Mouse (Mus musculus) forebrain, embryonic 10.5 days (tissue): ENCODE data around the gene Tmem204. TPM values are rescaled to one million over a fixed set of nuclear protein-coding genes. Genes with fewer than 3 reads are reported as not detected.
A peak's percentile ranks its signal among the peaks of the same experiment; 100 is the strongest.

Source experiments
- DNase-seq: peaks from one replicate; pipeline ENCODE4 v3.0.0-alpha.2; 2017; ENCODE audit warnings: low spot score; ENCODE audit errors: extremely low spot score
- H3K27ac ChIP-seq: fragments of 300-500 bp; sonication (generic); 2 replicates; pipeline ENCODE4 v1.5.1; 2016; ENCODE audit warnings: mild to moderate bottlenecking
- H3K27me3 ChIP-seq: fragments of 300-500 bp; sonication (generic); 2 replicates; pipeline ENCODE4 v1.6.1; 2016; ENCODE audit warnings: mild to moderate bottlenecking; ENCODE audit not compliant: poor library complexity, severe bottlenecking
- H3K36me3 ChIP-seq: fragments of 300-500 bp; sonication (generic); replicated peaks from 2 replicates; pipeline ENCODE4 v1.6.1; 2016; ENCODE audit warnings: mild to moderate bottlenecking, moderate library complexity
- H3K4me1 ChIP-seq: fragments of 300-500 bp; sonication (generic); 2 replicates; pipeline ENCODE4 v1.6.1; 2016
- H3K4me3 ChIP-seq: fragments of 300-500 bp; sonication (generic); 2 replicates; pipeline ENCODE4 v1.5.1; 2016; ENCODE audit warnings: mild to moderate bottlenecking, moderate library complexity
- H3K9me3 ChIP-seq: fragments of 300-500 bp; sonication (generic); 2 replicates; pipeline ENCODE4 v1.6.1; 2016; ENCODE audit warnings: mild to moderate bottlenecking, moderate library complexity
- WGBS: fragments of 180-500 bp; shearing (Covaris S2); methylation state at CpG from one replicate; pipeline ENCODE4 v1.1.7; 2016; 5-methylcytosine and 5-hydroxymethylcytosine counted together
- polyA plus RNA-seq: library from polyadenylated mRNA; unstranded; fragments of >200 nt; fragmentation: Nextera tagmentation; extraction: Ambion mirVana; gene quantifications from 2 replicates; pipeline ENCODE4 v1.2.1, GENCODE M21; 2016

The Tmem204 gene
- polyA plus RNA-seq, 1 experiment from 2014 or later = 10.9 TPM

DNA sequence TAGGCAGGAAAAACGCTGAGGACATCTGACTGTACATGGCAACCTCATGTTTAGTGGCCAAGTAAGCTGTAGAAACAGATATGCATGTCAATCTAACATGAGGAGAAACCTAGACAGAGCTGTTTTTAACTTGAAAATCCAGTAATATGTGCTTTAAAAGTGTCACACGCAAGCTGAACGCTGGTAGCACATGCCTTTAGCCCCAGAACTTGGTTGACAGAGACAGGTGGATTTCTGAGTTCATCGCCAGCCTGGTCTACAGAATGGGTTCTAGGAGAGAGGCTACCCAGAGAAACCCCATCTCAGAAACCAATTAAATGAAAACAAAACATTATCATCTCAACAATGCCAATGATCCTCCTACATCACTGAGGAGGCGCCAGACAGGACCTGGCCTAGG, 27.8 kb upstream of the Tmem204 start:
- Histone ChIP-seq H3K4me1 (peaks cover 21% of the 10 kb centered on the region), H3K27ac (no peak overlapping the region), H3K27me3 (no peaks in the 10 kb centered on the region), H3K4me3 (no peak overlapping the region), H3K9me3 (no peaks in the 10 kb centered on the region), H3K36me3 (peaks cover 82% of the 10 kb centered on the region)
- DNase-seq = no peak
- 92% methylated on average over 5 of the region's 5 CpGs for WGBS

DNA sequence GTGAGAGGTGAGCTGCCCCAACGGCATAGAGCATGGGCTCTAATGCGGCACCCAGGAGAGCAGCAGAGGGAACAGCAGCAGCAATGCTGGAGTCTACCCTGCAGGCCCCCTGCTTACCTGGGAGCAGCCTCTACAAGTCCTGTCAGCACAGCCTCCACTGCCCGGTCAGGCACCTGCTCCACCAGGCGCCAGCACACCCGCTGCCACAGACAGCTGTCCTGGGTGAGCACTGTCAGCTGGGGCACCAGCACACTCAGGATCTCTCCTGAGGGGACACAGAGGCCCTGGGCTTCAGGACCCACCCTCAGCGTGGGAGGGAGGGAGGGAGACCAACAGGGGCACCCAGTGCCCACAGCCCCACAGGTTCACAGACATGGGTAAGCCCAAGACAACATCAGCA, 27.2 kb upstream of the Tmem204 start:
- no peak for DNase-seq
- 96% methylated on average over 6 of the region's 6 CpGs for WGBS

DNA sequence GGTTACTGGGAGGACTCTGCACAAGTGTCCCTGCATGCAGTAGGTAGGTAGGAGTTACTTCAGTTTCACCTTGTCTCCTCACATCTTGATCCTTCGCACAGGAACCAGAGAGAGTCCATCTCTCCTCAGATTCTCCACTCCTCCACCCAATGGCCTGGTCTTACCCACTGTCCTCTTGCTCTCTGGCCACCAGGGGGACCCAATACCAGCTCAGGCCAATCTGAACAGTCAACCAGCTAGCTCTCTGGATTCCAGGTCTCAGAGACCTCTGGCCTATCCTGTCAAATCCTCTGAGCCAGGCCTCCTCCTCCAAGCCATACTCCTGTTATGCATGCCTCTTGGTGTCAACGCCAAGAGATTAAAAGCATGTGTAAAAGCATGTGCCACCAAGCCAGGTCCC, 26.2 kb upstream of the Tmem204 start:
- Histone ChIP-seq H3K36me3 (peaks cover 98% of the 10 kb centered on the region), H3K4me1 (peaks cover 5% of the 10 kb centered on the region), H3K9me3 (no peaks in the 10 kb centered on the region), H3K27me3 (no peaks in the 10 kb centered on the region), H3K4me3 (no peak overlapping the region), H3K27ac (no peak overlapping the region)
- peak; percentile 39 for DNase-seq
- 80% methylated on average over 2 of the region's 2 CpGs for WGBS

More for the DNA sequence above, 27.2 kb upstream of the Tmem204 start:
- Histone ChIP-seq H3K36me3 (peaks cover 88% of the 10 kb centered on the region), H3K27me3 (no peaks in the 10 kb centered on the region), H3K4me1 (peaks cover 15% of the 10 kb centered on the region), H3K9me3 (no peaks in the 10 kb centered on the region), H3K27ac (no peak overlapping the region), H3K4me3 (no peak overlapping the region)

DNA sequence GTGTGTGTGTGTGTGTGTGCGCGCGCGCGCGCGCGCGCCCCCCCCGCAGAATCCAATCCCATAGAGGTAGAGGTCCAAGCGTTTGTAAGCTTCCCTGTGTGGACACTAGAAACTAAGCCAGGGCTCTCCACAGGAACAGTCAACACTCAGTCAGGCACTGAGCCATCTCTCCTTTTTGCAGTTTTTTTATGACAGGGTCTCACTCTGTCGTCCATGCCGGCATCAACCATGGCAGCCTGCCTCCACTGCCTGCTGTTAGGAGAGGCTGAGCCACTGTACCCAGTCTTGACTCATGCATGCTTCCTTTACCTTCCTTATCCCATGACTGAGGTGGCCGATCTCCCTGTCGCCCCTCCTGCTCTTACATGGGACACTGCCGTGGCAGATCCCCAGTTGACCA, 24.4 kb upstream of the Tmem204 start:
- no peaks in the 10 kb centered on the region for H3K9me3 ChIP-seq
- no peaks in the 10 kb centered on the region for H3K27me3 ChIP-seq
- no peaks in the 10 kb centered on the region for H3K4me1 ChIP-seq
- no peak for DNase-seq
- H3K36me3 ChIP-seq = peaks cover 100% of the 10 kb centered on the region
- WGBS = 98% methylated on average over 15 of the region's 16 CpGs
- no peak overlapping the region for H3K4me3 ChIP-seq
- no peak overlapping the region for H3K27ac ChIP-seq

DNA sequence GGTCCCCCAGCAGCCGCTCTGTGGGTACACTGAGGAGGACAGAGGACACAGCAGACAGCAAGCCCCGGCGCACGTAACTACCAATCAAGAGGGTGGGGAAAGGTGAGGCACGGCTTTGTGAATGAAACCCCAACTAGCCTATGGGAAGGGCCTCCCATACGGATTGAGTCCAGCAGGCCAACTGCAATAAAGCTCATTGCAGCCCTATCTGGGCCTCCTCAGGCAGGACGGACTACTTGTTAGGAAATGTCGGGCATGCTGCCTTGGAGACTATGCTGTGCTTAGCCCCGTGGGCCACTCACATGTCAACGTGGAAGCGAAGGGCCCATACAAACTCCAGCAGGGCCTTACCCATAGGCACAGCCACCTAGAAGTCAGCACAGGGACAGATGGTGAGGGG, 17.9 kb upstream of the Tmem204 start:
- Histone ChIP-seq H3K4me1 (no peaks in the 10 kb centered on the region), H3K27me3 (no peaks in the 10 kb centered on the region), H3K36me3 (peaks cover 94% of the 10 kb centered on the region), H3K4me3 (no peak overlapping the region), H3K27ac (no peak overlapping the region), H3K9me3 (no peaks in the 10 kb centered on the region)
- no peak for DNase-seq
- 95% methylated on average over 11 of the region's 11 CpGs for WGBS

DNA sequence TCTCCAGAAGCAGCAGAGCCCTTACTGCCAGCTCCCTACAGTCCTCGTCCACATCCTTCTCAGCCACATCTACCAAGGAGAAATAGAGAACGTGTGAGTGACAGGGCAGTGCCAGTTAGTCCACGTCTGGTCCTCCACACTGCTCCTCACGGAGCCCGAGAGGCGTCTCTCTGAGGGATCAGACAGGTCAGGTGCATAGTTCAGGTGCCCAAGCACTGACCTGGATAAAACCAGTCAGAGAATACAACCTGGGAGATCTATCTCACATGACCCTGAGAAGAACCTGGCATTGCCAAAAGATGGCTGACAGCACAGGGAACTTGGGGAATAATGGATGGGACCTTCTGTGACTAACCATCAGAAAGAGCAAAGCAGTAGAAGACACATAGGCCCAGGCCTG, 16.7 kb upstream of the Tmem204 start:
- no peaks in the 10 kb centered on the region for H3K9me3 ChIP-seq
- WGBS = 88% methylated on average over 6 of the region's 6 CpGs
- H3K4me3 ChIP-seq = no peak overlapping the region
- no peak for DNase-seq
- H3K27me3 ChIP-seq = no peaks in the 10 kb centered on the region
- H3K36me3 ChIP-seq = peaks cover 84% of the 10 kb centered on the region
- no peaks in the 10 kb centered on the region for H3K4me1 ChIP-seq
- H3K27ac ChIP-seq = no peak overlapping the region

DNA sequence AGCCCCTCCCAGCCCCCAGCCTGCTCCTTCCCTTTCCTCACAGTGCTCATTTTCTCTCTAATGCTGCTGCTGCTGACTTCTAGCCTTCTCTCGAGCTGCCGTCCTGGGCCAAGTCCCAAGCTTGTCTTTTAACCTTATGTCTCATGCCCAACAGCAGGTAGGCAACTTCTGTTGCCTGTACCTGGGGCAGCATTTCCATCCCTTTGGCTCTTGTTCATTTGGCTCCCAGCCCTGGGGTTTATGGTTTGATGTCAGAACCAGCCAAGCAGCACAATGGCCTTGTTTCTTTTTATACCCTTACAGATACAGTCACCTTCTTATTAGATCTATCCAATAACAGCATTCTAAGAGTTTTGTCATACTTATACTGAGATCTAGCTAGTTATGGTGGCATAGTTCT, 12.8 kb upstream of the Tmem204 start:
- WGBS = 87% methylated on average over 2 of the region's 2 CpGs
- H3K27me3 ChIP-seq = no peaks in the 10 kb centered on the region
- no peaks in the 10 kb centered on the region for H3K9me3 ChIP-seq
- H3K36me3 ChIP-seq = peaks cover 77% of the 10 kb centered on the region
- no peaks in the 10 kb centered on the region for H3K4me1 ChIP-seq
- no peak for DNase-seq
- H3K4me3 ChIP-seq = no peak overlapping the region
- no peak overlapping the region for H3K27ac ChIP-seq

DNA sequence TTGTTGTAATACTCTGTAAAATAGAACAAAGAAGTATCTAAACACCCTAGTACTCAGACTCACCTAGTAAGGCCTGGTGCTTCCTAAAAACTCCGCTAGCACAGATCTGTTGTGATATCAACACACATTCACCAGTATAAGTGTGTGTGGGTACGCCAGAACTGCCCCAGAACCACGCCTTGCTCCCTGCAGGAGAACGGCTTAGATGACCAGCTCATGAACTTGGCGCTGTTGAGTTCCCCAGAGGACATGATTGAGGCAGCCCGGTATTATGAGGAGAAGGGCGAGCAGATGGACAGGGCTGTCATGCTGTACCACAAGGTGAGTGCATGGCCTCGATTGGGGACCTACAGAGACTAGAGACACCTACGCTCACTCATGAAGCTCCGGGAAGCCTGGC, 7.1 kb upstream of the Tmem204 start:
- H3K9me3 ChIP-seq = no peaks in the 10 kb centered on the region
- H3K4me3 ChIP-seq = no peak overlapping the region
- no peak for DNase-seq
- no peaks in the 10 kb centered on the region for H3K4me1 ChIP-seq
- H3K36me3 ChIP-seq = peaks cover 69% of the 10 kb centered on the region
- H3K27me3 ChIP-seq = no peaks in the 10 kb centered on the region
- WGBS = 95% methylated on average over 10 of the region's 10 CpGs
- no peak overlapping the region for H3K27ac ChIP-seq

DNA sequence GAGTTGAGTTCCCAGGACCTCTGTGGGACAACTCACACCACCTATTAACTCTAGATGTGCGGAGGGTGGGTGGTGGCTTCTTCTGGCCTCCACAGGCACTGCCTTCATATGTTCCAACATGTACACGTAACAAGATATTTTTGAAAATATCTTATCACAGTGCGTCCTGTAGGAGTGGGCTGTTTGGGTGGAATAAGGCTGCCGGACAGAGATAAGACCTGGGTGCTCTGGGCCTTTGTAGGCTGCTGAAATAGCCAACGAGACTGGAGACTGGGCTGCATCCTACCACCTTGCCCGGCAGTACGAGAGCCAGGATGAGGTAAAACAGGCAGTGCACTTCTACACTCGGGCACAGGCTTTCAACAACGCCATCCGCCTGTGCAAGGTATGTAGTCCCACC, 5.8 kb upstream of the Tmem204 start:
- Histone ChIP-seq H3K4me1 (peaks cover 3% of the 10 kb centered on the region), H3K27ac (peak overlapping the region; percentile 4; the same call in 1 of the 2 replicates), H3K36me3 (peaks cover 57% of the 10 kb centered on the region), H3K9me3 (no peaks in the 10 kb centered on the region), H3K27me3 (no peaks in the 10 kb centered on the region), H3K4me3 (no peak overlapping the region)
- no peak for DNase-seq
- 93% methylated on average over 10 of the region's 10 CpGs for WGBS

DNA sequence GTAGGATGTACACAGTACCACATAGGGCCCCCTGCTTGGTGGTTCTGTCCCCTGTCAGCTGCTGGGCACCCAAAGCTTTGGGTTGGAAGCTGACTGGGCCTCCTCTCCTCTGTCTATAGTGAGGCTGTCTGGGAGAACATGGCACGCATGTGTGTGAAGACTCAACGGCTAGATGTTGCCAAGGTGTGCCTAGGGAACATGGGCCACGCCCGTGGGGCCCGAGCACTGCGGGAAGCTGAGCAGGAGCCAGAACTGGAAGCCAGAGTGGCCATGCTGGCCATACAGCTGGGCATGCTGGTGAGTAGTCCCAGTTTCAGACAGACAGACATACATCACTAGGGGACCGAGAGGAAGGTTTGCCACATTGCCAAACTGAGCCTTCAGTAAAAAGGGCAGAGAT, 3.3 kb upstream of the Tmem204 start:
- WGBS = 95% methylated on average over 7 of the region's 7 CpGs
- Histone ChIP-seq H3K36me3 (peaks cover 37% of the 10 kb centered on the region), H3K27ac (0 out of 2 replicates have a peak overlapping the region, but pooled peaks have one; percentile 15), H3K9me3 (no peaks in the 10 kb centered on the region), H3K4me1 (peaks cover 16% of the 10 kb centered on the region), H3K4me3 (no peak overlapping the region), H3K27me3 (no peaks in the 10 kb centered on the region)
- no peak for DNase-seq

DNA sequence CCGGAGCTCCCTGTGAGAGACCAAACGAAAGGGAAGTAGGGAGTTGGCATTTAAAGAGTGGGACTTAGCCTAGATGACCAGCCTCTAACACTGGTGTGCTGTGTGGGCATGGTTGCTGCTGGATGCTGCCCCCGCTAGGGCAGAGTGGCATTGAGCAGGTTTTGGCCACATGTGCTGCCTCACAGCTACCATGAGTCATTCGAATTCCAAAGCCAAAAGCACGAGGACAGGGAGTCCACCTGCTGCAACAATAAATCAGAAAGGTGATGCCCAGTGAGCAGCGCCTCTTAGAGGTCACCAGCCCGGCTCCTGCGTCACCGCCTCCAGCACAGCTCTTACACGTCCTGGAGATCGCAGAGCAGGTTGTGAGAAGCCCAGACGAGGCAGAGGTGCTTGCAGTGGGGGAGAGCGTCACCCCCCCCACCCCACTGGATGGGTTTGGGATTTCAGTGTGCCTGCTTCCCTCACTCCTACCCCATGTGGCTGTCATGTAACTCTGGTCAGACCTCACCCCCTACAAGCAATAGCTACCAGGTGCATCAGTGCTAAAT, 1.5 kb upstream of the Tmem204 start:
- 84% methylated on average over 13 of the region's 13 CpGs for WGBS
- H3K9me3 ChIP-seq = no peaks in the 10 kb centered on the region
- peak overlapping the region; percentile 85 for H3K27ac ChIP-seq
- no peak for DNase-seq
- peaks cover 16% of the 10 kb centered on the region for H3K4me1 ChIP-seq
- no peaks in the 10 kb centered on the region for H3K27me3 ChIP-seq
- H3K4me3 ChIP-seq = no peak overlapping the region
- peaks cover 37% of the 10 kb centered on the region for H3K36me3 ChIP-seq

DNA sequence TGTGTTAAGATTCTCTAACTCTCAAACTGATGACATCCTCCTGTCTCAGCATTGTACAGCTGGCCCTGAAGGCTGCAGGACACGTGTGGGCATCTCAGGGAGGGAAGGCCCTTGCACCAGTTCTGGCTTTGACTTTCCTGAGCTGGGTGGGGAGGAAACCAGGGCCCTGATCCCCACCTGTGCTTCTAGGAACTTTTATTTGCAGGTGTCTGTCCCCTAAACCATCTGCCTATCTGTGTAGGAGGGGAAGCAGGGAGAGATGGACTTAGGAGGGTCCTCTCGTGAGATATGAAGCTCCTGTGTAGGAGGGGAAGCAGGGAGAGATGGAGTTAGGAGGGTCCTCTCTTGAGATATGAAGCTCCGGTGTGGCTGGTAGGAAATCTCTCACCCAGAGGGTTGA, 504 bp downstream of the Tmem204 start:
- Histone ChIP-seq H3K36me3 (peaks cover 20% of the 10 kb centered on the region), H3K4me1 (peaks cover 16% of the 10 kb centered on the region), H3K27me3 (no peaks in the 10 kb centered on the region), H3K27ac (peak overlapping the region; percentile 85), H3K4me3 (no peak overlapping the region), H3K9me3 (no peaks in the 10 kb centered on the region)
- DNase-seq = no peak
- WGBS = 68% methylated on average over 3 of the region's 3 CpGs

DNA sequence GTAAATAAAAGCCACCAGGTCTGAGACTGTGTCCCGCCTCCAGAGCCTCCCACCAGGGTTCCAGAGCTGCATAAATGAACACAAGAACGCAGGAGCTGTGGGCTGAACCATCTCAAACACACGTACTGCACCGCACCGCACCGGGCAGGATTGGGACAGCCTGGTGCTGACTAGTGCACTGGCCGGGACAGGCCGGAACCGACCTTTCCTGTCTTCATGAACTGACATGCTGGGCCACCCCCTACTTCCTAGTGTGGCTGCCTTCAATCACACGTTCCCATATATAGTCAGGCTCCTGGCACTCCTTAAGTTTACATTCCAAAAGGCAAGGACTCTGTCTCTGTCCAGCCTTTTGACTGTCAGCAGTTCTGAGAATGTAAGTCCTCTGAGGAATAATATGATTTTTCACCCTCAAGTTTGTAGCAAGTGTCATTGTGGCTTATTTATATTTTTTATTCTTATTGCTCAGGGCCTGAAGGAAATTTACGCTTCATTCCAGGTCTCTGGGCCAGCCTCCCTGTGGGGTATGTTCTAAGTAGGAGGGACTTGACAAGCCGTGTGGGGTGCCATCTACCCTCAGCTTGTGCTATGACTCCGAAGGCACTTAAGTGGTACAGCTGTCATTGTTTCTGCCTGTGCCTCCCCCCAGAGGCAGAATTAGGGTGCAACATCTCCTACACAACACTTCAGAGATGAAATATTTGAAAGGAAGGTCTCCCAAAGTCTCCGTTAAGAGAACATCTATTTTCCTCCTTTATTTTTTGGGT, 1.1 kb downstream of the Tmem204 start:
- DNase-seq = no peak
- H3K4me3 ChIP-seq = no peak overlapping the region
- peaks cover 16% of the 10 kb centered on the region for H3K4me1 ChIP-seq
- H3K36me3 ChIP-seq = peaks cover 14% of the 10 kb centered on the region; the same call in 1 of the 2 replicates
- 82% methylated on average over 14 of the region's 14 CpGs for WGBS
- H3K9me3 ChIP-seq = no peaks in the 10 kb centered on the region
- peak overlapping the region; percentile 85; the same call in 1 of the 2 replicates for H3K27ac ChIP-seq
- no peaks in the 10 kb centered on the region for H3K27me3 ChIP-seq
